Mouse (Mus musculus): Measurements from ENCODE around the gene Oat. TPM values are rescaled to one million over a fixed set of nuclear protein-coding genes. Genes with fewer than 3 reads are reported as not detected.

Gene Oat
- polyA plus RNA-seq, 1 experiment from 2014 or later, result 154 TPM

- H3K9me3 ChIP-seq (ENCODE audit: control insufficient read depth, low read length), result no peaks in the 10 kb centered on the region
- H3K4me1 ChIP-seq (ENCODE audit: control insufficient read depth, insufficient read depth, low read length), result no peaks in the 10 kb centered on the region
- no peak overlapping the region for H3K4me2 ChIP-seq (replicated peaks; ENCODE audit: low read depth, low read length)
- no peak for ATAC-seq (ENCODE audit: low FRiP score, low TSS enrichment)
- no peak overlapping the region for H3K4me3 ChIP-seq (ENCODE audit: low read length)
- H3K36me3 ChIP-seq (ENCODE audit: control insufficient read depth, insufficient read depth, low read length), result no peaks in the 10 kb centered on the region
- WGBS, result 79% methylated on average over 4 of the region's 4 CpGs
- H3K9ac ChIP-seq (ENCODE audit: low read depth, low read length), result no peak overlapping the region
- no peaks in the 10 kb centered on the region for H3K27me3 ChIP-seq (ENCODE audit: control insufficient read depth, insufficient read depth, low read length)
- no peak overlapping the region for H3K27ac ChIP-seq (ENCODE audit: low read depth, low read length)
These were observed 35.6 kb downstream of the Oat start for GRCm38 (mm10) chr7:132540597-132540996.

GRCm38 (mm10) chr7:132529206-132529605 lies 47.0 kb downstream of the Oat start:
- H3K4me2 ChIP-seq (replicated peaks; ENCODE audit: low read depth, low read length), result no peak overlapping the region
- H3K9me3 ChIP-seq (ENCODE audit: control insufficient read depth, low read length), result no peaks in the 10 kb centered on the region
- no peaks in the 10 kb centered on the region for H3K36me3 ChIP-seq (ENCODE audit: control insufficient read depth, insufficient read depth, low read length)
- H3K27ac ChIP-seq (ENCODE audit: low read depth, low read length), result no peak overlapping the region
- no peak overlapping the region for H3K9ac ChIP-seq (ENCODE audit: low read depth, low read length)
- 44% methylated on average over 3 of the region's 3 CpGs for WGBS
- ATAC-seq (ENCODE audit: low FRiP score, low TSS enrichment), result no peak
- H3K4me1 ChIP-seq (ENCODE audit: control insufficient read depth, insufficient read depth, low read length), result no peaks in the 10 kb centered on the region
- no peak overlapping the region for H3K4me3 ChIP-seq (ENCODE audit: low read length)
- no peaks in the 10 kb centered on the region for H3K27me3 ChIP-seq (ENCODE audit: control insufficient read depth, insufficient read depth, low read length)

GRCm38 (mm10) chr7:132513419-132513982 lies 62.7 kb downstream of the Oat start:
- no peaks in the 10 kb centered on the region for H3K9me3 ChIP-seq (ENCODE audit: control insufficient read depth, low read length)
- H3K36me3 ChIP-seq (ENCODE audit: control insufficient read depth, insufficient read depth, low read length), result no peaks in the 10 kb centered on the region
- H3K27me3 ChIP-seq (ENCODE audit: control insufficient read depth, insufficient read depth, low read length), result no peaks in the 10 kb centered on the region
- ATAC-seq (ENCODE audit: low FRiP score, low TSS enrichment), result no peak
- WGBS, result 69% methylated on average over 7 of the region's 7 CpGs
- no peak overlapping the region for H3K27ac ChIP-seq (ENCODE audit: low read depth, low read length)
- H3K4me2 ChIP-seq (replicated peaks; ENCODE audit: low read depth, low read length), result no peak overlapping the region
- no peak overlapping the region for H3K9ac ChIP-seq (ENCODE audit: low read depth, low read length)
- H3K4me3 ChIP-seq (ENCODE audit: low read length), result no peak overlapping the region
- no peaks in the 10 kb centered on the region for H3K4me1 ChIP-seq (ENCODE audit: control insufficient read depth, insufficient read depth, low read length)

- no peak for ATAC-seq (ENCODE audit: low FRiP score, low TSS enrichment)
- 77% methylated on average over 2 of the region's 2 CpGs for WGBS
- no peak overlapping the region for H3K4me3 ChIP-seq (ENCODE audit: low read length)
- H3K9ac ChIP-seq (ENCODE audit: low read depth, low read length), result no peak overlapping the region
- no peaks in the 10 kb centered on the region for H3K36me3 ChIP-seq (ENCODE audit: control insufficient read depth, insufficient read depth, low read length)
- no peaks in the 10 kb centered on the region for H3K9me3 ChIP-seq (ENCODE audit: control insufficient read depth, low read length)
- no peak overlapping the region for H3K27ac ChIP-seq (ENCODE audit: low read depth, low read length)
- H3K4me2 ChIP-seq (replicated peaks; ENCODE audit: low read depth, low read length), result no peak overlapping the region
- H3K27me3 ChIP-seq (ENCODE audit: control insufficient read depth, insufficient read depth, low read length), result no peaks in the 10 kb centered on the region
- no peaks in the 10 kb centered on the region for H3K4me1 ChIP-seq (ENCODE audit: control insufficient read depth, insufficient read depth, low read length)
These were observed 67.1 kb downstream of the Oat start for GRCm38 (mm10) chr7:132509110-132509509.

Other genes starting within 250 kb of the Oat start
- gene Nkx1-2, start 23.2 kb upstream of the Oat start, polyA plus RNA-seq (2014; fragmentation: Nextera tagmentation; extraction: Ambion mirVana), result not detected in 2 replicates
- gene Lhpp, start 34.2 kb upstream of the Oat start, polyA plus RNA-seq (2014; fragmentation: Nextera tagmentation; extraction: Ambion mirVana), result 24.5 and 27.1 TPM in 2 replicates
- gene Fam53b, start 237.5 kb upstream of the Oat start, polyA plus RNA-seq (2014; fragmentation: Nextera tagmentation; extraction: Ambion mirVana), result 17.0 and 22.1 TPM in 2 replicates

Measured in kidney, embryonic 14.5 days (tissue).